Comparison of ENCODE assay signal across 8 mouse cellular contexts in the genomic region with DNA sequence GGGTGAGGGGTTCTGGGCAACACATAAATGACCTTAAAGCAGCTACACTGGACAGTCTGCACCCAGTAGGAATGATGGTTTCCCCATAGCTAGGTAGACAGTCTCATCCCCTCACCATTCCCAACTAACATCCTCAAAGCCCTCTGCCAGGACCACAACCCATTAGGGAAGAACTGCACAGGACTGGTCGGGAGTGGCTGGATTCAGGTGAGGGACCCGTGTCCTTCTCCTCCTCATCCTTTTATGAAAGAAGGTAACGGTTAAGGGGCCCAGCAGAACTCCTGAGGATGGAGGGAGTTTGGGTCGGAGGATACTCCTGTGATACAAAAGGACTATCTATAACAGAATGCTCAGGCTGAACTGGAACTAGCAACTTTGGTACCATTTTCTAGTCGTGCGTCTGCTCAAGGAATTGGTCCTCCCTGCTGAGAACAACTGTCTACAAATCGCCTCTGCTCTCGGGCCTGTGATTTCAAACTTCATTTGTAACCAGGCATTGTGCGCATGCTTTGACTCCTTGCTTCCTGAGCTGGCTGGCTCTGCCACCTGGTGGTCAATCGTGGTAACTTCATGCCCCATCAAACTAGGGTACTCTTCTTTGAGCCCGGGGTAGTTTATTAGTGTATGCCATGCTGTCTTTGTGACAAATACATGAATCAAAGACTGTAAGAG.
DNase-seq lines count a peak whose midpoint lies in the region; ATAC-seq and TF ChIP-seq lines count a peak whose summit lies in the region.

No protein-coding gene starts in this region.

- no peak overlapping the region; the same call in 1 of the 2 replicates for H3K4me2 ChIP-seq in heart, embryonic 11.5 days
- H3K4me2 ChIP-seq in kidney, postnatal 0 days (ENCODE audit: low read length), result no peak overlapping the region
- no peak overlapping the region for H3K4me2 ChIP-seq in liver, embryonic 14.5 days (ENCODE audit: low read depth)
- no peak overlapping the region for H3K4me2 ChIP-seq in neural tube, embryonic 13.5 days

- peak overlapping the region; percentile 36; the same call in 1 of the 2 replicates for H3K9ac ChIP-seq in heart, embryonic 11.5 days (ENCODE audit: low read depth, low read length)
- H3K9ac ChIP-seq in kidney, postnatal 0 days (ENCODE audit: low read depth, low read length), result no peak overlapping the region
- H3K9ac ChIP-seq in liver, embryonic 14.5 days (replicated peaks), result no peak overlapping the region
- no peak overlapping the region for H3K9ac ChIP-seq in neural tube, embryonic 13.5 days

- no peaks in the 10 kb centered on the region for H3K9me3 ChIP-seq in heart, embryonic 11.5 days (replicated peaks; ENCODE audit: control insufficient read depth, low read length)
- H3K9me3 ChIP-seq in kidney, postnatal 0 days (replicated peaks; ENCODE audit: low read length), result no peaks in the 10 kb centered on the region
- H3K9me3 ChIP-seq in liver, embryonic 14.5 days (ENCODE audit: control insufficient read depth, low read length), result no peaks in the 10 kb centered on the region
- H3K9me3 ChIP-seq in neural tube, embryonic 13.5 days, result no peaks in the 10 kb centered on the region

- DNase-seq in CD4-positive helper T cell, adult 2 months (ENCODE audit: low read depth, low spot score), result peak; percentile 75
- DNase-seq in kidney, postnatal 0 days (ENCODE audit: low spot score), result peak; percentile 87
- peak; percentile 18 to 39 (median 28) for DNase-seq in liver, embryonic 14.5 days (ENCODE audit: low read depth in 3 of 3, low spot score in 3 of 3)
- peak; percentile 62 for DNase-seq in telencephalon, adult 2 months (ENCODE audit: low read depth, low spot score)

- no peak overlapping the region for H3K27ac ChIP-seq in bone marrow, adult 2 months (ENCODE audit: control insufficient read depth, insufficient read depth, low read depth, low read length, poor library complexity)
- no peak overlapping the region for H3K27ac ChIP-seq in embryonic fibroblast, embryonic 13.5 days (ENCODE audit: insufficient read depth, low read length)
- H3K27ac ChIP-seq in heart, embryonic 11.5 days (ENCODE audit: low read depth, low read length), result no peak overlapping the region
- no peak overlapping the region for H3K27ac ChIP-seq in kidney, postnatal 0 days
- H3K27ac ChIP-seq in liver, embryonic 14.5 days, result no peak overlapping the region
- no peak overlapping the region for H3K27ac ChIP-seq in neural tube, embryonic 13.5 days (replicated peaks)

- TF ChIP-seq POLR2A in bone marrow, adult 2 months (IDR thresholded peaks at IDR 0.05; ENCODE audit: borderline replicate concordance, control insufficient read depth, low read depth, low read length), result no peak
- no peak for TF ChIP-seq POLR2A in embryonic fibroblast, embryonic 13.5 days (IDR thresholded peaks at IDR 0.05; ENCODE audit: low read depth, low read length)

- H3K4me3 ChIP-seq in bone marrow, adult 2 months (replicated peaks; ENCODE audit: control insufficient read depth, low read depth, low read length), result no peak overlapping the region
- H3K4me3 ChIP-seq in embryonic fibroblast, embryonic 13.5 days (ENCODE audit: insufficient read depth, low read length), result no peak overlapping the region
- no peak overlapping the region for H3K4me3 ChIP-seq in heart, embryonic 11.5 days (ENCODE audit: low read depth, low read length)
- H3K4me3 ChIP-seq in kidney, postnatal 0 days (replicated peaks; ENCODE audit: low read depth, low read length), result no peak overlapping the region
- no peak overlapping the region for H3K4me3 ChIP-seq in liver, embryonic 14.5 days (ENCODE audit: insufficient read depth in 1 of 2, low read depth in 2 of 2, low read length in 2 of 2)
- H3K4me3 ChIP-seq in neural tube, embryonic 13.5 days, result no peak overlapping the region

- TF ChIP-seq EP300 in liver, embryonic 14.5 days (IDR thresholded peaks at IDR 0.05; ENCODE audit: low read depth), result no peak

- 24% methylated on average over 11 of the region's 11 CpGs for WGBS in bone marrow, adult 2 months
- 27% methylated on average over 11 of the region's 11 CpGs for WGBS in heart, embryonic 11.5 days (ENCODE audit: insufficient replicate concordance)
- WGBS in kidney, postnatal 0 days, result 27% methylated on average over 11 of the region's 11 CpGs
- WGBS in liver, embryonic 14.5 days (ENCODE audit: insufficient replicate concordance), result 25% methylated on average over 11 of the region's 11 CpGs
- WGBS in neural tube, embryonic 13.5 days, result 27% methylated on average over 11 of the region's 11 CpGs

- no peaks in the 10 kb centered on the region for H3K4me1 ChIP-seq in bone marrow, adult 2 months (ENCODE audit: control insufficient read depth, insufficient read depth, low read length)
- no peaks in the 10 kb centered on the region for H3K4me1 ChIP-seq in embryonic fibroblast, embryonic 13.5 days (ENCODE audit: control insufficient read depth, insufficient read depth, low read length)
- H3K4me1 ChIP-seq in heart, embryonic 11.5 days (ENCODE audit: control insufficient read depth, insufficient read depth, low read length), result no peaks in the 10 kb centered on the region
- no peaks in the 10 kb centered on the region for H3K4me1 ChIP-seq in kidney, postnatal 0 days (replicated peaks; ENCODE audit: insufficient read depth, low read length)
- peaks cover 0 to 17% of the 10 kb centered on the region in 2 experiments; a peak in 2 of 4 replicates for H3K4me1 ChIP-seq in liver, embryonic 14.5 days (replicated peaks; ENCODE audit: control insufficient read depth in 2 of 2, insufficient read depth in 2 of 2, low read length in 1 of 2)
- H3K4me1 ChIP-seq in neural tube, embryonic 13.5 days (replicated peaks), result no peaks in the 10 kb centered on the region

- H3K36me3 ChIP-seq in heart, embryonic 11.5 days (ENCODE audit: control insufficient read depth, insufficient read depth, low read length), result no peaks in the 10 kb centered on the region
- H3K36me3 ChIP-seq in kidney, postnatal 0 days (ENCODE audit: insufficient read depth, low read length), result no peaks in the 10 kb centered on the region
- no peaks in the 10 kb centered on the region for H3K36me3 ChIP-seq in liver, embryonic 14.5 days (replicated peaks; ENCODE audit: control insufficient read depth, insufficient read depth, low read depth)
- no peaks in the 10 kb centered on the region for H3K36me3 ChIP-seq in neural tube, embryonic 13.5 days

- no peaks in the 10 kb centered on the region for H3K27me3 ChIP-seq in heart, embryonic 11.5 days (ENCODE audit: control insufficient read depth, insufficient read depth, low read length)
- H3K27me3 ChIP-seq in kidney, postnatal 0 days (ENCODE audit: insufficient read depth, low read length), result no peaks in the 10 kb centered on the region
- no peaks in the 10 kb centered on the region for H3K27me3 ChIP-seq in liver, embryonic 14.5 days (ENCODE audit: control insufficient read depth, insufficient read depth, low read length)
- no peaks in the 10 kb centered on the region for H3K27me3 ChIP-seq in neural tube, embryonic 13.5 days

- no peak for ATAC-seq in heart, embryonic 11.5 days (replicated peaks; ENCODE audit: insufficient number of reproducible peaks, low FRiP score, low TSS enrichment)
- ATAC-seq in kidney, postnatal 0 days (replicated peaks; ENCODE audit: low FRiP score, low read depth), result peak; percentile 65; the same call in 1 of the 2 replicates
- ATAC-seq in liver, embryonic 14.5 days (ENCODE audit: insufficient read depth), result no peak
- ATAC-seq in neural tube, embryonic 13.5 days (ENCODE audit: low read depth), result peak; percentile 87

- TF ChIP-seq CTCF in bone marrow, adult 2 months (IDR thresholded peaks at IDR 0.05; ENCODE audit: control insufficient read depth, insufficient read depth, low read length), result peak; percentile 98
- TF ChIP-seq CTCF in embryonic fibroblast, embryonic 13.5 days (IDR thresholded peaks at IDR 0.05; ENCODE audit: borderline replicate concordance, insufficient read depth, low read length), result peak; percentile 93
- peak; percentile 98 for TF ChIP-seq CTCF in kidney, postnatal 0 days (IDR thresholded peaks at IDR 0.05; ENCODE audit: low read depth)
- peak; percentile 93 for TF ChIP-seq CTCF in liver, embryonic 14.5 days (IDR thresholded peaks at IDR 0.05; ENCODE audit: low read depth)

Comparison
In these comparisons a context has a peak if more than half of its experiments do, and no peak if none do; other contexts are left out.
1. DNase-seq: peak in every context shown above with its lines; median percentile 87 in kidney, postnatal 0 days; 75 in CD4-positive helper T cell, adult 2 months; 62 in telencephalon, adult 2 months; 28 in liver, embryonic 14.5 days.
2. ATAC-seq: peak in kidney, postnatal 0 days (single experiment) and neural tube, embryonic 13.5 days (single experiment); none in heart, embryonic 11.5 days (single experiment) and liver, embryonic 14.5 days (single experiment).
3. Peak in every context shown above with its lines, with median percentiles within 50 percentile points of each other: CTCF ChIP-seq.